In the genomic region with DNA sequence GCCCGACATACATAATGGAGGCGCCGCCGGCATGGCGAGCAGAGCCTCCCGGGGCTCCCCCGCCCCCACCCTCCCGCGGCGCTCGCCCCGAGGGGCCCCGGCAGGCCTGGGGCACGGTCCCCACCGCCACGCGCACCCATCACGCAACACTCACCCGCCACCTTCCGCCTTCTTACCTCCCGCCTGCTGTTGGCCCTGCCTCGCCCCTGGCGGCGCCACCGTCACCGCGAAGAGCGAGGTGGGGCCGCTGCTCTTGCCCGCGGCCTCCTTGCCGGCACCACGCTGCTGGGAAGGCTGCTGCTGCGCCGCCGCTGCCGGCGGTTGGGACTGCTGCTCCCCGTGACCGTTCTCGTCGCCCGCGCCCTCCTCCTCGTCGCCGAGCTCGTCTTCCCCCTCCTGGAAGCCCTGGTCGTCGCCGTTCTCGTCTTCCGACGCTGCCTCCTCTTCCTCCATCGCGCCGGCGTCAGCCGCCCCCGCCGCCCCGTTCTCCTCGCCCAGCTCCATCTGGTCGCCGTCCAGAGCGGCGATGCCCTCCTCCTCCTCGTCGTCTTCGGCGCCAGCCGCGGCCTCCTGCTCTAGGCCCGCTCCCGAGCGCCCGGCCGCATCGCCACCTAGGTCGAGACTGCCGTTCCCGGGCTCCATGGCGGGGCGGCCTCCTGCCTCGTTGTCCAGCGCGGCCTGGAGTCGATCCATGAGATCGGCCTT, we compare ENCODE assay signal across 8 mouse cellular contexts. TPM values are rescaled to one million over a fixed set of nuclear protein-coding genes. Genes with fewer than 3 reads are reported as not detected.
DNase-seq lines count a peak whose midpoint lies in the region; ATAC-seq lines count a peak whose summit lies in the region.

No protein-coding gene starts in this region.

- H3K36me3 ChIP-seq in heart, embryonic 12.5 days: peaks cover 26% of the 10 kb centered on the region
- H3K36me3 ChIP-seq in limb, embryonic 12.5 days: peaks cover 30% of the 10 kb centered on the region
- peaks cover 16% of the 10 kb centered on the region for H3K36me3 ChIP-seq in midbrain, embryonic 11.5 days (ENCODE audit: control insufficient read depth, insufficient read depth, low read length)

- intact Hi-C loops in left cerebral cortex, postnatal 14 days (cut with DNase I): loop anchor here (1.0 to 2.0 kb wide), 4 partner anchors 18 to 112 kb away; a partner anchor contains a TSS

- peak overlapping the region; percentile 99 for H3K27ac ChIP-seq in brown adipose tissue, adult 24 weeks (replicated peaks; ENCODE audit: low read depth, low read length)
- peak overlapping the region; percentile 100 for H3K27ac ChIP-seq in heart, embryonic 12.5 days (ENCODE audit: poor library complexity, severe bottlenecking)
- H3K27ac ChIP-seq in limb, embryonic 12.5 days: peak overlapping the region; percentile 100
- peak overlapping the region; percentile 96 for H3K27ac ChIP-seq in midbrain, embryonic 11.5 days (ENCODE audit: low read depth, low read length)

- H3K4me2 ChIP-seq in heart, embryonic 12.5 days: peak overlapping the region; percentile 77
- peak overlapping the region; percentile 58 for H3K4me2 ChIP-seq in limb, embryonic 12.5 days
- H3K4me2 ChIP-seq in midbrain, embryonic 11.5 days: peak overlapping the region; percentile 54; the same call in 1 of the 2 replicates

- H3K4me1 ChIP-seq in brown adipose tissue, adult 24 weeks (ENCODE audit: control insufficient read depth, insufficient read depth, insufficient read length, low read length): no peaks in the 10 kb centered on the region
- peaks cover 17% of the 10 kb centered on the region for H3K4me1 ChIP-seq in heart, embryonic 12.5 days (replicated peaks)
- peaks cover 21% of the 10 kb centered on the region for H3K4me1 ChIP-seq in limb, embryonic 12.5 days (replicated peaks)
- peaks cover 15% of the 10 kb centered on the region for H3K4me1 ChIP-seq in midbrain, embryonic 11.5 days (ENCODE audit: control insufficient read depth, insufficient read depth, low read length)

- ATAC-seq in heart, embryonic 12.5 days (ENCODE audit: insufficient number of reproducible peaks, low FRiP score): peak; percentile 62
- peak; percentile 26 for ATAC-seq in limb, embryonic 12.5 days (ENCODE audit: insufficient number of reproducible peaks, insufficient read depth, low FRiP score, low TSS enrichment, low read depth)
- no peak; the same call in none of the 2 replicates for ATAC-seq in midbrain, embryonic 11.5 days (ENCODE audit: low FRiP score)

- H3K27me3 ChIP-seq in heart, embryonic 12.5 days (replicated peaks): no peaks in the 10 kb centered on the region
- no peaks in the 10 kb centered on the region for H3K27me3 ChIP-seq in limb, embryonic 12.5 days
- no peaks in the 10 kb centered on the region for H3K27me3 ChIP-seq in midbrain, embryonic 11.5 days (ENCODE audit: control insufficient read depth, insufficient read depth, low read length)

- peak overlapping the region; percentile 100 for H3K9ac ChIP-seq in heart, embryonic 12.5 days
- H3K9ac ChIP-seq in limb, embryonic 12.5 days (replicated peaks): peak overlapping the region; percentile 100
- peak overlapping the region; percentile 100 for H3K9ac ChIP-seq in midbrain, embryonic 11.5 days (ENCODE audit: low read length)

- H3K9me3 ChIP-seq in heart, embryonic 12.5 days (replicated peaks): no peaks in the 10 kb centered on the region
- H3K9me3 ChIP-seq in limb, embryonic 12.5 days: no peaks in the 10 kb centered on the region
- no peaks in the 10 kb centered on the region for H3K9me3 ChIP-seq in midbrain, embryonic 11.5 days (ENCODE audit: control insufficient read depth, low read length)

- H3K4me3 ChIP-seq in brown adipose tissue, adult 24 weeks (ENCODE audit: insufficient read depth, low read depth, low read length): peak overlapping the region; percentile 93
- peak overlapping the region; percentile 98 for H3K4me3 ChIP-seq in heart, embryonic 12.5 days
- peak overlapping the region; percentile 100 for H3K4me3 ChIP-seq in limb, embryonic 12.5 days (replicated peaks)
- peak overlapping the region; percentile 93 for H3K4me3 ChIP-seq in midbrain, embryonic 11.5 days (ENCODE audit: low read depth, low read length)

- WGBS in heart, embryonic 12.5 days: under 1% methylated on average over 81 of the region's 89 CpGs
- under 1% methylated on average over 80 of the region's 89 CpGs for WGBS in limb, embryonic 12.5 days
- under 1% methylated on average over 76 of the region's 89 CpGs for WGBS in midbrain, embryonic 11.5 days

- DNase-seq in left cerebral cortex, postnatal 14 days (ENCODE audit: low spot score in 2 of 2): peak; percentile 53
- DNase-seq in left cerebral cortex, adult 11 months (ENCODE audit: low spot score): no peak
- DNase-seq in midbrain, embryonic 11.5 days (ENCODE audit: low spot score, missing footprints): peak; percentile 87
- DNase-seq in spleen, postnatal 4 days (ENCODE audit: low spot score in 2 of 2): peak; percentile 62 to 86
- DNase-seq in yolk sac, embryonic 10.5 days (ENCODE audit: low spot score): no peak

RNA-seq across cellular contexts. Expression of a gene that starts 0.7 kb away (rescaled TPM):
- 100 to 1,000 TPM; 400 to 403 TPM for total RNA-seq in left cerebral cortex, postnatal 14 days (2021)
- polyA plus RNA-seq in brown adipose tissue, adult 24 weeks (2012; ENCODE audit: insufficient read depth, insufficient read length, missing spikeins): 168 and 235 TPM in 2 replicates
- 482 and 495 TPM in 2 replicates for polyA plus RNA-seq in heart, embryonic 12.5 days (2016; fragmentation: Nextera tagmentation; extraction: Ambion mirVana)
- 869 and 872 TPM in 2 replicates for polyA plus RNA-seq in limb, embryonic 12.5 days (2016; fragmentation: Nextera tagmentation; extraction: Ambion mirVana)
- polyA plus RNA-seq in midbrain, embryonic 11.5 days (2014; fragmentation: Nextera tagmentation; extraction: Ambion mirVana): 899 and 946 TPM in 2 replicates

RNA-seq across cellular contexts. Expression of a gene that starts 18.0 kb away (rescaled TPM):
- total RNA-seq in left cerebral cortex, postnatal 14 days (2021): 10 to 100 TPM; 29.4 to 29.6 TPM
- polyA plus RNA-seq in brown adipose tissue, adult 24 weeks (2012; ENCODE audit: insufficient read depth, insufficient read length, missing spikeins): 314 and 362 TPM in 2 replicates
- 200 and 201 TPM in 2 replicates for polyA plus RNA-seq in heart, embryonic 12.5 days (2016; fragmentation: Nextera tagmentation; extraction: Ambion mirVana)
- 124 and 132 TPM in 2 replicates for polyA plus RNA-seq in limb, embryonic 12.5 days (2016; fragmentation: Nextera tagmentation; extraction: Ambion mirVana)
- 123 and 126 TPM in 2 replicates for polyA plus RNA-seq in midbrain, embryonic 11.5 days (2014; fragmentation: Nextera tagmentation; extraction: Ambion mirVana)

Comparison
In these comparisons a context has a peak if more than half of its experiments do, and no peak if none do; other contexts are left out.
1. DNase-seq: peak in left cerebral cortex, postnatal 14 days (2 of 2), midbrain, embryonic 11.5 days (single experiment) and spleen, postnatal 4 days (2 of 2); none in left cerebral cortex, adult 11 months (single experiment) and yolk sac, embryonic 10.5 days (single experiment).
2. Peak in every context shown above with its lines, with median percentiles within 50 percentile points of each other: H3K27ac ChIP-seq, H3K4me3 ChIP-seq, H3K4me2 ChIP-seq and H3K9ac ChIP-seq.